Mouse (Mus musculus): Measurements from ENCODE around the gene Drc3.

Drc3 gene

GRCm38 (mm10) chr11:60330551-60330950, 22.6 kb upstream of the Drc3 start:
- in situ Hi-C loops (cut with MboI; ENCODE audit: low pct_unique_long_range_greater_than_20kb in 1 of 2, low sequenced_read_pairs in 2 of 2, unreplicated experiment in 1 of 2), result no loop called here

- in situ Hi-C loops (cut with MboI; ENCODE audit: low pct_unique_long_range_greater_than_20kb in 1 of 2, low sequenced_read_pairs in 2 of 2, unreplicated experiment in 1 of 2), result no loop called here
Measured at GRCm38 (mm10) chr11:60333461-60333860, 19.7 kb upstream of the Drc3 start.

GRCm38 (mm10) chr11:60334124-60334523, 19.0 kb upstream of the Drc3 start:
- in situ Hi-C loops (cut with MboI; ENCODE audit: low pct_unique_long_range_greater_than_20kb in 1 of 2, low sequenced_read_pairs in 2 of 2, unreplicated experiment in 1 of 2), result no loop called here

- in situ Hi-C loops (cut with MboI; ENCODE audit: low pct_unique_long_range_greater_than_20kb in 1 of 2, low sequenced_read_pairs in 2 of 2, unreplicated experiment in 1 of 2), result no loop called here
Measured at GRCm38 (mm10) chr11:60335771-60336170, 17.4 kb upstream of the Drc3 start.

- in situ Hi-C loops (cut with MboI; ENCODE audit: low pct_unique_long_range_greater_than_20kb in 1 of 2, low sequenced_read_pairs in 2 of 2, unreplicated experiment in 1 of 2), result no loop called here
Measured at GRCm38 (mm10) chr11:60338291-60338690, 14.8 kb upstream of the Drc3 start.

- in situ Hi-C loops (cut with MboI; ENCODE audit: low pct_unique_long_range_greater_than_20kb in 1 of 2, low sequenced_read_pairs in 2 of 2, unreplicated experiment in 1 of 2), result no loop called here
Measured at GRCm38 (mm10) chr11:60339361-60339760, 13.8 kb upstream of the Drc3 start.

GRCm38 (mm10) chr11:60345868-60346267, 7.3 kb upstream of the Drc3 start:
- in situ Hi-C loops (cut with MboI; ENCODE audit: low pct_unique_long_range_greater_than_20kb in 1 of 2, low sequenced_read_pairs in 2 of 2, unreplicated experiment in 1 of 2), result no loop called here

- in situ Hi-C loops (cut with MboI; ENCODE audit: low pct_unique_long_range_greater_than_20kb in 1 of 2, low sequenced_read_pairs in 2 of 2, unreplicated experiment in 1 of 2), result no loop called here
Measured at GRCm38 (mm10) chr11:60346537-60346936, 6.6 kb upstream of the Drc3 start.

GRCm38 (mm10) chr11:60351388-60351787, 1.7 kb upstream of the Drc3 start:
- in situ Hi-C loops (cut with MboI; ENCODE audit: low pct_unique_long_range_greater_than_20kb in 1 of 2, low sequenced_read_pairs in 2 of 2, unreplicated experiment in 1 of 2), result no loop called here

GRCm38 (mm10) chr11:60351925-60352371, 1.2 kb upstream of the Drc3 start:
- in situ Hi-C loops (cut with MboI; ENCODE audit: low pct_unique_long_range_greater_than_20kb in 1 of 2, low sequenced_read_pairs in 2 of 2, unreplicated experiment in 1 of 2), result no loop called here

- in situ Hi-C loops (cut with MboI; ENCODE audit: low pct_unique_long_range_greater_than_20kb in 1 of 2, low sequenced_read_pairs in 2 of 2, unreplicated experiment in 1 of 2), result no loop called here
Measured at GRCm38 (mm10) chr11:60355952-60356351, 2.8 kb downstream of the Drc3 start.

GRCm38 (mm10) chr11:60357116-60357515, 4.0 kb downstream of the Drc3 start:
- in situ Hi-C loops (cut with MboI; ENCODE audit: low pct_unique_long_range_greater_than_20kb in 1 of 2, low sequenced_read_pairs in 2 of 2, unreplicated experiment in 1 of 2), result no loop called here

GRCm38 (mm10) chr11:60358548-60358947, 5.4 kb downstream of the Drc3 start:
- in situ Hi-C loops (cut with MboI; ENCODE audit: low pct_unique_long_range_greater_than_20kb in 1 of 2, low sequenced_read_pairs in 2 of 2, unreplicated experiment in 1 of 2), result no loop called here

GRCm38 (mm10) chr11:60359138-60359537, 6.0 kb downstream of the Drc3 start:
- in situ Hi-C loops (cut with MboI; ENCODE audit: low pct_unique_long_range_greater_than_20kb in 1 of 2, low sequenced_read_pairs in 2 of 2, unreplicated experiment in 1 of 2), result no loop called here

GRCm38 (mm10) chr11:60359936-60360335, 6.8 kb downstream of the Drc3 start:
- in situ Hi-C loops (cut with MboI; ENCODE audit: low pct_unique_long_range_greater_than_20kb in 1 of 2, low sequenced_read_pairs in 2 of 2, unreplicated experiment in 1 of 2), result no loop called here

GRCm38 (mm10) chr11:60360631-60361201, 7.6 kb downstream of the Drc3 start:
- in situ Hi-C loops (cut with MboI; ENCODE audit: low pct_unique_long_range_greater_than_20kb in 1 of 2, low sequenced_read_pairs in 2 of 2, unreplicated experiment in 1 of 2), result no loop called here

GRCm38 (mm10) chr11:60366239-60367019, 13.3 kb downstream of the Drc3 start:
- in situ Hi-C loops (cut with MboI; ENCODE audit: low pct_unique_long_range_greater_than_20kb in 1 of 2, low sequenced_read_pairs in 2 of 2, unreplicated experiment in 1 of 2), result no loop called here

- in situ Hi-C loops (cut with MboI; ENCODE audit: low pct_unique_long_range_greater_than_20kb in 1 of 2, low sequenced_read_pairs in 2 of 2, unreplicated experiment in 1 of 2), result no loop called here
Measured at GRCm38 (mm10) chr11:60367256-60367655, 14.1 kb downstream of the Drc3 start.

GRCm38 (mm10) chr11:60368909-60369308, 15.8 kb downstream of the Drc3 start:
- in situ Hi-C loops (cut with MboI; ENCODE audit: low pct_unique_long_range_greater_than_20kb in 1 of 2, low sequenced_read_pairs in 2 of 2, unreplicated experiment in 1 of 2), result no loop called here

GRCm38 (mm10) chr11:60369448-60369847, 16.3 kb downstream of the Drc3 start:
- in situ Hi-C loops (cut with MboI; ENCODE audit: low pct_unique_long_range_greater_than_20kb in 1 of 2, low sequenced_read_pairs in 2 of 2, unreplicated experiment in 1 of 2), result no loop called here

All from mouse embryonic stem cell (cell line).